Comparison of ENCODE assay signal across 11 mouse cellular contexts in genomic region chr1:162938696-162939351, GRCm38 (mm10). TPM values are rescaled to one million over a fixed set of nuclear protein-coding genes. Genes with fewer than 3 reads are reported as not detected.
A peak's percentile ranks its signal among the peaks of the same experiment; 100 is the strongest.
DNase-seq lines count a peak whose midpoint lies in the region; TF ChIP-seq lines count a peak whose summit lies in the region.
"Had no signal": no experiment of that assay in that cellular context is flagged by ENCODE, and none has a peak within 500 bp of the region (broad histone marks: within the 10 kb centered on the region; RNA-seq: fewer than 3 reads in every experiment).

No protein-coding gene starts in this region.

- H3K9me3 ChIP-seq in heart, embryonic 10.5 days = no peaks in the 10 kb centered on the region
- H3K9me3 ChIP-seq: midbrain, embryonic 10.5 days had no signal

- no peak overlapping the region for H3K4me3 ChIP-seq in heart, embryonic 10.5 days
- no peak overlapping the region for H3K4me3 ChIP-seq in gastrocnemius, adult 2 months
- H3K4me3 ChIP-seq: midbrain, embryonic 10.5 days had no signal

- DNase-seq in heart, adult 11 months = peak; percentile 97
- no peak for DNase-seq in heart, embryonic 10.5 days (ENCODE audit: low spot score)
- DNase-seq in gastrocnemius, adult 2 months = peak; percentile 35
- peak; percentile 54 for DNase-seq in kidney, adult 9 months
- peak; percentile 42 for DNase-seq in lung, postnatal 25 days (ENCODE audit: low spot score)
- no peak for DNase-seq in embryo, embryonic 10 days (ENCODE audit: low spot score)
- DNase-seq in c-Kit-positive CD71-positive TER-119-positive erythroid progenitor cells, embryonic 14.5 days (ENCODE audit: low spot score) = no peak
- DNase-seq in cerebellum, adult 18-20 months = no peak

- no peaks in the 10 kb centered on the region for H3K4me1 ChIP-seq in heart, embryonic 10.5 days
- H3K4me1 ChIP-seq: midbrain, embryonic 10.5 days had no signal

- no peaks in the 10 kb centered on the region for H3K36me3 ChIP-seq in heart, embryonic 10.5 days
- H3K36me3 ChIP-seq: midbrain, embryonic 10.5 days had no signal

- WGBS in heart, embryonic 10.5 days = 78% methylated on average over 4 of the region's 4 CpGs

- no peak for TF ChIP-seq CTCF in gastrocnemius, adult 2 months (IDR thresholded peaks at IDR 0.05)

- intact Hi-C loops in gastrocnemius, adult 2 months (cut with DNase I) = loop anchor here (5.0 kb wide), 1 partner anchor 42 kb away; the partner anchor contains the start of gene Fmo2

- H3K27ac ChIP-seq in heart, embryonic 10.5 days = no peak overlapping the region
- H3K27ac ChIP-seq in gastrocnemius, adult 2 months = peak overlapping the region; percentile 68
- H3K27ac ChIP-seq: midbrain, embryonic 10.5 days had no signal

- no peaks in the 10 kb centered on the region for H3K27me3 ChIP-seq in heart, embryonic 10.5 days (ENCODE audit: insufficient read depth, poor library complexity, severe bottlenecking)

RNA-seq across cellular contexts. Expression of gene Fmo6, which starts 1.5 kb away (rescaled TPM):
- polyA plus RNA-seq in heart, embryonic 10.5 days (2016; fragmentation: Nextera tagmentation; extraction: Ambion mirVana) = not detected in 2 replicates
- not detected for total RNA-seq in gastrocnemius, adult 2 months (2021)
- polyA plus RNA-seq: activated CD4-positive, CD25-positive, alpha-beta regulatory T cell, adult 4 months; forebrain, embryonic 14.5 days; midbrain, embryonic 10.5 days had no signal

RNA-seq across cellular contexts. Expression of gene Fmo2, which starts 40.3 kb away (rescaled TPM):
- 0.10 TPM in 1 of 2 replicates, not detected in the other for polyA plus RNA-seq in heart, embryonic 10.5 days (2016; fragmentation: Nextera tagmentation; extraction: Ambion mirVana)
- 10 to 100 TPM; 16.3 to 17.7 TPM for total RNA-seq in gastrocnemius, adult 2 months (2021)
- polyA plus RNA-seq: activated CD4-positive, CD25-positive, alpha-beta regulatory T cell, adult 4 months had no signal

RNA-seq across cellular contexts. Expression of gene Fmo3, which starts 45.5 kb away (rescaled TPM):
- not detected in 2 replicates for polyA plus RNA-seq in heart, embryonic 10.5 days (2016; fragmentation: Nextera tagmentation; extraction: Ambion mirVana)
- not detected for total RNA-seq in gastrocnemius, adult 2 months (2021)
- polyA plus RNA-seq: activated CD4-positive, CD25-positive, alpha-beta regulatory T cell, adult 4 months; forebrain, embryonic 14.5 days; midbrain, embryonic 10.5 days had no signal

Comparison
In these comparisons a context has a peak if more than half of its experiments do, and no peak if none do; other contexts are left out.
1. DNase-seq: peak in heart, adult 11 months (single experiment), gastrocnemius, adult 2 months (single experiment), kidney, adult 9 months (single experiment) and lung, postnatal 25 days (single experiment); none in heart, embryonic 10.5 days (single experiment), embryo, embryonic 10 days (single experiment), c-Kit-positive CD71-positive TER-119-positive erythroid progenitor cells, embryonic 14.5 days (single experiment) and cerebellum, adult 18-20 months (0 of 2).